Mouse (Mus musculus) neural tube, embryonic 11.5 days (tissue): Measurements from ENCODE around the gene Focad. TPM values are rescaled to one million over a fixed set of nuclear protein-coding genes. Genes with fewer than 3 reads are reported as not detected.

Experiments used
- ATAC-seq: fragments of 200-750 bp; cut with Nextera tagmentation; 2 replicates; pipeline ENCODE4 v1.8.0; 2017; ENCODE audit warnings: moderate number of reproducible peaks, mild to moderate bottlenecking, moderate TSS enrichment, moderate library complexity; ENCODE audit not compliant: insufficient read depth, low FRiP score, low TSS enrichment
- DNase-seq: peaks from one replicate; pipeline ENCODE4 v3.0.0-alpha.2; 2015; ENCODE audit warnings: low spot score
- H3K27ac ChIP-seq: fragments of 300-500 bp; sonication (generic); 2 replicates; pipeline ENCODE4 v1.5.1; 2014; ENCODE audit warnings: low read depth, mild to moderate bottlenecking, low read length
- H3K27me3 ChIP-seq: fragments of 300-500 bp; sonication (generic); 2 replicates; pipeline ENCODE4 v1.6.1; 2014; ENCODE audit warnings: mild to moderate bottlenecking, low read length, mixed read lengths; ENCODE audit not compliant: control insufficient read depth, insufficient read depth
- H3K36me3 ChIP-seq: fragments of 300-500 bp; sonication (generic); 2 replicates; pipeline ENCODE4 v1.6.1; 2014; ENCODE audit warnings: mild to moderate bottlenecking, low read length, moderate library complexity, mixed read lengths; ENCODE audit not compliant: control insufficient read depth, insufficient read depth
- H3K4me1 ChIP-seq: fragments of 300-500 bp; sonication (generic); 2 replicates; pipeline ENCODE4 v1.6.1; 2014; ENCODE audit warnings: low read length, mixed read lengths; ENCODE audit not compliant: control insufficient read depth, insufficient read depth
- H3K4me2 ChIP-seq: fragments of 300-500 bp; sonication (generic); 2 replicates; pipeline ENCODE4 v1.6.1; 2014; ENCODE audit warnings: low read depth, mild to moderate bottlenecking, moderate library complexity
- H3K4me3 ChIP-seq: fragments of 300-500 bp; sonication (generic); 2 replicates; pipeline ENCODE4 v1.5.1; 2014; ENCODE audit warnings: low read depth, low read length
- H3K9ac ChIP-seq: fragments of 300-500 bp; sonication (generic); 2 replicates; pipeline ENCODE4 v1.6.1; 2014; ENCODE audit warnings: mild to moderate bottlenecking, low read length
- H3K9me3 ChIP-seq: fragments of 300-500 bp; sonication (generic); 2 replicates; pipeline ENCODE4 v1.6.1; 2016; ENCODE audit warnings: low read length; ENCODE audit not compliant: control insufficient read depth
- WGBS: fragments of 180-500 bp; shearing (Covaris S2); extraction: QIAGEN DNeasy Blood & Tissue Kit; methylation state at CpG from one replicate; pipeline ENCODE4 v1.1.7; 2014; 5-methylcytosine and 5-hydroxymethylcytosine counted together
- polyA plus RNA-seq: library from polyadenylated mRNA; unstranded; fragments of >200 nt; fragmentation: Nextera tagmentation; extraction: Ambion mirVana; gene quantifications from 2 replicates; pipeline ENCODE4 v1.2.1, GENCODE M21; 2014

The Focad gene
- polyA plus RNA-seq, 1 experiment from 2014 or later: 18.8 TPM

GRCm38 (mm10) chr4:88090316-88090715, 4.1 kb upstream of the Focad start:
- ATAC-seq: no peak
- H3K27ac ChIP-seq: no peak overlapping the region
- no peaks in the 10 kb centered on the region for H3K27me3 ChIP-seq
- H3K4me3 ChIP-seq: no peak overlapping the region
- DNase-seq: no peak
- H3K9ac ChIP-seq: no peak overlapping the region
- H3K4me2 ChIP-seq: no peak overlapping the region
- H3K36me3 ChIP-seq: no peaks in the 10 kb centered on the region
- H3K9me3 ChIP-seq: no peaks in the 10 kb centered on the region
- WGBS: 86% methylated on average over 2 of the region's 2 CpGs
- 0 out of 2 replicates have a peak, but pooled peaks cover 5% of the 10 kb centered on the region for H3K4me1 ChIP-seq

GRCm38 (mm10) chr4:88094768-88095420, 465 bp downstream of the Focad start:
- Histone ChIP-seq H3K9ac (peak overlapping the region; percentile 65), H3K27me3 (no peaks in the 10 kb centered on the region), H3K36me3 (no peaks in the 10 kb centered on the region), H3K27ac (0 out of 2 replicates have a peak overlapping the region, but pooled peaks have one; percentile 39), H3K4me3 (peak overlapping the region; percentile 78), H3K4me1 (0 out of 2 replicates have a peak, but pooled peaks cover 5% of the 10 kb centered on the region), H3K9me3 (no peaks in the 10 kb centered on the region), H3K4me2 (peak overlapping the region; percentile 98)
- DNase-seq (no peak), ATAC-seq (peak; percentile 42; the same call in 1 of the 2 replicates)
- under 1% methylated on average over 30 of the region's 30 CpGs for WGBS

GRCm38 (mm10) chr4:88095693-88096092, 1.3 kb downstream of the Focad start:
- Histone ChIP-seq H3K9ac (no peak overlapping the region), H3K36me3 (no peaks in the 10 kb centered on the region), H3K27ac (no peak overlapping the region), H3K4me1 (0 out of 2 replicates have a peak, but pooled peaks cover 5% of the 10 kb centered on the region), H3K4me3 (no peak overlapping the region), H3K27me3 (no peaks in the 10 kb centered on the region), H3K9me3 (no peaks in the 10 kb centered on the region), H3K4me2 (no peak overlapping the region)
- WGBS: 83% methylated on average over 2 of the region's 2 CpGs
- ATAC-seq: no peak
- DNase-seq: no peak

GRCm38 (mm10) chr4:88108585-88108984, 14.2 kb downstream of the Focad start:
- ATAC-seq (no peak), DNase-seq (no peak)
- H3K4me3 ChIP-seq: no peak overlapping the region
- no peaks in the 10 kb centered on the region for H3K9me3 ChIP-seq
- no peak overlapping the region for H3K9ac ChIP-seq
- H3K4me1 ChIP-seq: no peaks in the 10 kb centered on the region
- no peaks in the 10 kb centered on the region for H3K27me3 ChIP-seq
- no peak overlapping the region for H3K27ac ChIP-seq
- WGBS: 69% methylated on average over 3 of the region's 3 CpGs
- H3K4me2 ChIP-seq: no peak overlapping the region
- no peaks in the 10 kb centered on the region for H3K36me3 ChIP-seq

- WGBS: 61% methylated on average over 3 of the region's 3 CpGs
- DNase-seq: no peak
- Histone ChIP-seq H3K4me2 (no peak overlapping the region), H3K9ac (no peak overlapping the region), H3K36me3 (no peaks in the 10 kb centered on the region), H3K4me1 (no peaks in the 10 kb centered on the region), H3K27me3 (no peaks in the 10 kb centered on the region), H3K9me3 (no peaks in the 10 kb centered on the region), H3K4me3 (no peak overlapping the region), H3K27ac (no peak overlapping the region)
- no peak for ATAC-seq
These were observed 22.9 kb downstream of the Focad start for GRCm38 (mm10) chr4:88117331-88117730.

GRCm38 (mm10) chr4:88117942-88118341, 23.5 kb downstream of the Focad start:
- Histone ChIP-seq H3K4me1 (no peaks in the 10 kb centered on the region), H3K27me3 (no peaks in the 10 kb centered on the region), H3K36me3 (no peaks in the 10 kb centered on the region), H3K4me2 (no peak overlapping the region), H3K27ac (no peak overlapping the region), H3K9ac (no peak overlapping the region), H3K9me3 (no peaks in the 10 kb centered on the region), H3K4me3 (no peak overlapping the region)
- no peak for ATAC-seq
- no peak for DNase-seq

GRCm38 (mm10) chr4:88118750-88119395, 24.4 kb downstream of the Focad start:
- DNase-seq: no peak
- no peak overlapping the region for H3K27ac ChIP-seq
- 77% methylated on average over 5 of the region's 5 CpGs for WGBS

GRCm38 (mm10) chr4:88120091-88120490, 25.7 kb downstream of the Focad start:
- no peaks in the 10 kb centered on the region for H3K4me1 ChIP-seq
- no peak for DNase-seq
- H3K4me2 ChIP-seq: no peak overlapping the region

More at GRCm38 (mm10) chr4:88118750-88119395, 24.4 kb downstream of the Focad start:
- Histone ChIP-seq H3K9me3 (no peaks in the 10 kb centered on the region), H3K9ac (no peak overlapping the region), H3K27me3 (no peaks in the 10 kb centered on the region), H3K4me2 (no peak overlapping the region), H3K36me3 (no peaks in the 10 kb centered on the region), H3K4me1 (no peaks in the 10 kb centered on the region), H3K4me3 (no peak overlapping the region)
- no peak for ATAC-seq

GRCm38 (mm10) chr4:88122472-88122871, 28.0 kb downstream of the Focad start:
- no peak for ATAC-seq
- Histone ChIP-seq H3K9ac (no peak overlapping the region), H3K4me1 (no peaks in the 10 kb centered on the region), H3K9me3 (no peaks in the 10 kb centered on the region), H3K27me3 (no peaks in the 10 kb centered on the region), H3K36me3 (no peaks in the 10 kb centered on the region), H3K27ac (no peak overlapping the region), H3K4me2 (no peak overlapping the region), H3K4me3 (no peak overlapping the region)
- 94% methylated on average over 3 of the region's 3 CpGs for WGBS
- DNase-seq: no peak

More at GRCm38 (mm10) chr4:88120091-88120490, 25.7 kb downstream of the Focad start:
- Histone ChIP-seq H3K9ac (no peak overlapping the region), H3K27me3 (no peaks in the 10 kb centered on the region), H3K36me3 (no peaks in the 10 kb centered on the region), H3K27ac (no peak overlapping the region), H3K9me3 (no peaks in the 10 kb centered on the region), H3K4me3 (no peak overlapping the region)
- ATAC-seq: no peak
